In genomic region chr11:98655076-98655475, GRCm38 (mm10) we compare ENCODE assay signal across 11 mouse cellular contexts. TPM values are rescaled to one million over a fixed set of nuclear protein-coding genes. Genes with fewer than 3 reads are reported as not detected.
DNase-seq lines count a peak whose midpoint lies in the region; ATAC-seq and TF ChIP-seq lines count a peak whose summit lies in the region.
"Not testable (repeated sequence)": the region's sequence is repeated elsewhere in the genome, so short reads cannot be mapped to it uniquely, and the experiment has no call there.
"Had no signal": no experiment of that assay in that cellular context is flagged by ENCODE, and none has a peak within 500 bp of the region (broad histone marks: within the 10 kb centered on the region; RNA-seq: fewer than 3 reads in every experiment).

No protein-coding gene starts in this region.

- not testable (repeated sequence) for H3K9ac ChIP-seq in liver, embryonic 11.5 days (ENCODE audit: low read depth, low read length)

- not testable (repeated sequence) for H3K4me2 ChIP-seq in liver, embryonic 11.5 days

- not testable (repeated sequence) for H3K27ac ChIP-seq in cortical plate, adult 2 months (ENCODE audit: insufficient read depth, low read length); kidney, adult 2 months (ENCODE audit: insufficient read depth, low read depth, low read length); liver, embryonic 11.5 days (ENCODE audit: low read depth, low read length)

- H3K4me3 ChIP-seq in cortical plate, adult 2 months (ENCODE audit: insufficient read depth, low read length); kidney, adult 2 months (ENCODE audit: insufficient read depth, low read depth, low read length); liver, embryonic 11.5 days (ENCODE audit: low read depth, low read length): not testable (repeated sequence)

- WGBS in kidney, adult 2 months, result 15% methylated on average over 7 of the region's 7 CpGs
- WGBS in liver, embryonic 11.5 days, result 11% methylated on average over 7 of the region's 7 CpGs

- peak; percentile 48 for TF ChIP-seq CTCF in cortical plate, adult 2 months (IDR thresholded peaks at IDR 0.05; ENCODE audit: extremely low read depth, insufficient read depth, low read length)
- TF ChIP-seq CTCF in kidney, adult 2 months (conservative IDR thresholded peaks at IDR 0.05; ENCODE audit: insufficient read depth, insufficient read length, low read depth, low read length), result peak; percentile 66

- peak; percentile 61 for ATAC-seq in liver, embryonic 11.5 days (replicated peaks; ENCODE audit: low FRiP score)
- ATAC-seq in monocyte, adult 5-6 weeks (replicated peaks; ENCODE audit: insufficient number of reproducible peaks, low FRiP score, low TSS enrichment, poor library complexity, severe bottlenecking), result peak; percentile 81

- TF ChIP-seq POLR2A in cortical plate, adult 2 months (IDR thresholded peaks at IDR 0.05; ENCODE audit: extremely low read depth, insufficient read depth, low read length); kidney, adult 2 months (IDR thresholded peaks at IDR 0.05; ENCODE audit: low read depth, low read length): not testable (repeated sequence)

- not testable (repeated sequence) for H3K36me3 ChIP-seq in kidney, adult 2 months (ENCODE audit: control insufficient read depth, insufficient read depth, low read length); liver, embryonic 11.5 days (ENCODE audit: control insufficient read depth, insufficient read depth, low read length); splenic B cell, adult 2 months (ENCODE audit: control insufficient read depth, insufficient read depth, low read length, poor library complexity, severe bottlenecking)

- H3K27me3 ChIP-seq in kidney, adult 2 months (replicated peaks; ENCODE audit: control insufficient read depth, insufficient read depth, low read length); liver, embryonic 11.5 days (replicated peaks; ENCODE audit: control insufficient read depth, insufficient read depth, low read length); splenic B cell, adult 2 months (ENCODE audit: control insufficient read depth, insufficient read depth, low read length, poor library complexity, severe bottlenecking): not testable (repeated sequence)

- not testable (repeated sequence) for H3K4me1 ChIP-seq in cortical plate, adult 2 months (ENCODE audit: control insufficient read depth, insufficient read depth, low read length); kidney, adult 2 months (ENCODE audit: control insufficient read depth, insufficient read depth, low read length); liver, embryonic 11.5 days (replicated peaks; ENCODE audit: control insufficient read depth, insufficient read depth, low read length)

- H3K9me3 ChIP-seq in liver, embryonic 11.5 days (ENCODE audit: control insufficient read depth, low read length), result not testable (repeated sequence)

- peak; percentile 80 for DNase-seq in A20 (ENCODE audit: low read depth, low spot score)
- peak; percentile 53 to 79 for DNase-seq in adrenal gland, adult (ENCODE audit: inconsistent age in 2 of 2, low spot score in 1 of 2)
- DNase-seq in heart, adult 11 months, result peak; percentile 92
- DNase-seq in kidney, adult 2 months, result peak; percentile 58
- peak; percentile 43 for DNase-seq in liver, embryonic 11.5 days (ENCODE audit: low spot score)
- peak; percentile 75 for DNase-seq in splenic B cell, adult 2 months (ENCODE audit: low read depth, low spot score)

RNA-seq across cellular contexts. Expression of gene Gsdma2, which starts 8.5 kb away (rescaled TPM):
- polyA plus RNA-seq in cortical plate, adult 2 months (2012; rRNA removed), result not detected in 2 replicates
- polyA plus RNA-seq in kidney, adult 2 months (2012; rRNA removed), result not detected in 2 replicates
- not detected in 2 replicates for polyA plus RNA-seq in liver, embryonic 11.5 days (2014; fragmentation: Nextera tagmentation; extraction: Ambion mirVana)
- not detected in 3 replicates for total RNA-seq in monocyte, adult 5-6 weeks (2017)
- polyA plus RNA-seq: forebrain, embryonic 12.5 days; hindbrain, embryonic 16.5 days; macrophage had no signal

RNA-seq across cellular contexts. Expression of gene Gsdma, which starts 9.1 kb away (rescaled TPM):
- 0.04 and 0.06 TPM in 2 replicates for polyA plus RNA-seq in cortical plate, adult 2 months (2012; rRNA removed)
- polyA plus RNA-seq in kidney, adult 2 months (2012; rRNA removed), result not detected in 2 replicates
- polyA plus RNA-seq in liver, embryonic 11.5 days (2014; fragmentation: Nextera tagmentation; extraction: Ambion mirVana), result not detected in 2 replicates
- total RNA-seq in monocyte, adult 5-6 weeks (2017), result not detected in 3 replicates
- polyA plus RNA-seq: forebrain, embryonic 12.5 days; macrophage had no signal

RNA-seq across cellular contexts. Expression of gene Psmd3, which starts 27.3 kb away (rescaled TPM):
- polyA plus RNA-seq in cortical plate, adult 2 months (2012; rRNA removed), result 188 and 190 TPM in 2 replicates
- 307 and 331 TPM in 2 replicates for polyA plus RNA-seq in kidney, adult 2 months (2012; rRNA removed)
- polyA plus RNA-seq in liver, embryonic 11.5 days (2014; fragmentation: Nextera tagmentation; extraction: Ambion mirVana), result 201 and 207 TPM in 2 replicates
- total RNA-seq in monocyte, adult 5-6 weeks (2017), result 37.4 to 50.9 TPM (median 37.8 TPM) in 3 replicates

RNA-seq across cellular contexts. Expression of gene Gsdma3, which starts 28.9 kb away (rescaled TPM):
- not detected in 2 replicates for polyA plus RNA-seq in cortical plate, adult 2 months (2012; rRNA removed)
- polyA plus RNA-seq in kidney, adult 2 months (2012; rRNA removed), result not detected in 2 replicates
- polyA plus RNA-seq in liver, embryonic 11.5 days (2014; fragmentation: Nextera tagmentation; extraction: Ambion mirVana), result not detected in 2 replicates
- total RNA-seq in monocyte, adult 5-6 weeks (2017), result not detected in 3 replicates
- polyA plus RNA-seq: forebrain, embryonic 12.5 days; hindbrain, embryonic 16.5 days; macrophage had no signal

RNA-seq across cellular contexts. Expression of gene Gm12355, which starts 29.6 kb away (rescaled TPM):
- 0.11 and 0.21 TPM in 2 replicates for polyA plus RNA-seq in cortical plate, adult 2 months (2012; rRNA removed)
- polyA plus RNA-seq in kidney, adult 2 months (2012; rRNA removed), result not detected in 2 replicates
- 0.44 and 0.95 TPM in 2 replicates for polyA plus RNA-seq in liver, embryonic 11.5 days (2014; fragmentation: Nextera tagmentation; extraction: Ambion mirVana)
- total RNA-seq in monocyte, adult 5-6 weeks (2017), result 0.43 to 1.6 TPM in 2 of 3 replicates, not detected in the other
- polyA plus RNA-seq: macrophage had no signal
